Mouse (Mus musculus) CD4-positive, CD25-positive, alpha-beta regulatory T cell, adult 2 months (primary cell): ENCODE results near the gene Apoa5.

Experiments
- DNase-seq: peaks from one replicate; pipeline ENCODE4 v3.0.0-alpha.2; 2012; ENCODE audit warnings: low read depth, low spot score

Apoa5 gene

DNA sequence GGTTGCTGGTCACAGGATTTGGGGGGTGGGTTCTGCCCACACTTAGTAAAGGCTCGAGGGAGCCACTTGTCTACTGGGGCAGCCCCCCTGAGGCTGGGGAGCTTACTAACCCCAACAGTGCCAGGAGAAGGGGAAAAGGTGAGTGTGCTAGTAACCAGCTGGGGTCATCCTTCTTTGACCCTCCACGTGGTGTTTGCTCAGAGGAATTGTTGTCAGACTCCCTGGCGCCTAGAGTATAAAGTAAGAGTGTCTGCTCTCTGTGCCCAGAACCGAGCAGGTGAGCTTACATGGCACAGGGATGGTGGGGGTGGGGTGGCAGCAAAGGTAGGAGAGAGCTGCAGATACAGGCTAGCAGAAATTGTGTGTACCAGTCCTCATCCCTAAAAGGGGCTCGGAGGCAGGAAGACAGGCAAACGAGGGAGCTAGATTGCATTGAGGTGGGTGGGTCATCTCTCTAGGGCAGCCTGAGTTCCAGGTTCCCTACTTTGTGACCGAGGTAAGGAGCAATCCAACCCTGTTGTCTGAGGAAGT is at the start of gene Apoa5:
Gene Apoa5 (plus strand): TSS at position 291 of the 531 bp plus-strand sequence.
- DNase-seq, result no peak

DNA sequence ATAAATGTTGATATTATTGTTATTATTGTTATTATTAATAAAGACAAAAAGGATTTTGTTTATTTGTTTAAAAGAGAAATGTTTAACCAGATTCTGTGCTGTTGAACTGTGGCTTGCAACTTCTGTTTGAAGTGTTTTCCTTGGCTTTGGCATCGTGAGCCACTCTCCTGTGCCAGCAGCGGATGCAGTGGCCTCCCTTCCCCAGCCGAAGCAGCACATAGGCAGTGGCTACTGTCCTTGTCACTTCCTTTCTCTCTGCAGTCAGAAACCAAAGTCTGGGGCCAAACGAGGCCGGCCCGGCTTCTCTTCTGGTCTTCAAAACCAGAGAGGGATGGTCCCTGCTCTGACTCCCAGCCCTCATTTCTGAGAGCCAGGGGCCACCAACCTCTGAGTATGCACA is 45.3 kb upstream of the Apoa5 start:
- DNase-seq, result no peak

DNA sequence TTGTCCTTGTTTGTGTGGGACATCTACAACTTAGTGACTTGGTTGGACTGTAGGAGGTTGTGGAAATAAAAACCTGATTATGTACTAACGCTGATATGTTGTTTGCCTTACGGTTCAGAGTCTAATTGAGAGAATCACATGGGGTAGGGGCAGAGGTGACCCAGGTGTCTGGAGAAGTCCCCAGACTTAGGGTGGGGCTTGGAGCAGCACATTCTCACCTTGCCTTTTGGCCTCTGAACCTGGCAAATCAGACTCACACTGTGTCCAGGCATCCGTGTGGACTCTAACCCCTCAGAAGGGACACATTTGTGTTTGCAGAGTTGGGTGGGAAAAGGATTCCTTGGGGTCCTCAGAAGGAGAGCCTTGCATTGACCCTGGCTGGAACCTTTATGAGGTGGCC is 44.3 kb upstream of the Apoa5 start:
- DNase-seq, result no peak

DNA sequence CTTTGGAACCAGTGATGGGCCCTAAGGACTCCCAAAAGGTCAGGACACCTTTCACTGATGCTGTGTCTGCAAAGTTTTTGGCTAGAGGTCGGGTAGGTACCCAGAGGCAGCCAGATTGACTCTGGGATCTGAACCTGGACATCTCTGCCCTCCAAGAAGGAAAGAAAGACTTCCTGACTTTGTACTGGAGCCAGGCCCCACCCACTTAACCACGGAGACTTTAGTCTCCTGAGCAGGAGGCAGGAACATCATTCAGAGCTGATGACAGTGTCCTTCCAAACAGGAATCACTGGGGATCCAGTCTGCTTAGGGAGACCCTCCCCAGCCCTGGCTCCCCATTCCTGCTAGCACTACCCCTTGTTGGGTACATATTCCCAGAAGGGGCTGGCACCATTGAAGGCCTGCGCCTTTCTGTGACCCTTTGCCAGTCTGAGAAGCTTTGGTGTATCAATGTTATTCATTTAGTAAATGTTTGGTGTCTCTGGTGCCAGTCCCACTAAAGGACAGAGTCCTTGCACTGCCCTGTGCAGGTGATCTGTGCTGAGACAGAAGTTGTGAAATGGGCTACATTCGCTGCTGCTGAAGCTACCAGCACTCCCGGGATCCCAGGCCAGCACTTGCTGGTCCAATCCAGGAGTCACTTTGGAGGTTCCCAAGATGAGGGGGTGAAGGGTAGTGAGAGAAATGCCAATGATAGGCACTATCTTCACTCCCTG is 43.3 kb upstream of the Apoa5 start:
- DNase-seq, result no peak

DNA sequence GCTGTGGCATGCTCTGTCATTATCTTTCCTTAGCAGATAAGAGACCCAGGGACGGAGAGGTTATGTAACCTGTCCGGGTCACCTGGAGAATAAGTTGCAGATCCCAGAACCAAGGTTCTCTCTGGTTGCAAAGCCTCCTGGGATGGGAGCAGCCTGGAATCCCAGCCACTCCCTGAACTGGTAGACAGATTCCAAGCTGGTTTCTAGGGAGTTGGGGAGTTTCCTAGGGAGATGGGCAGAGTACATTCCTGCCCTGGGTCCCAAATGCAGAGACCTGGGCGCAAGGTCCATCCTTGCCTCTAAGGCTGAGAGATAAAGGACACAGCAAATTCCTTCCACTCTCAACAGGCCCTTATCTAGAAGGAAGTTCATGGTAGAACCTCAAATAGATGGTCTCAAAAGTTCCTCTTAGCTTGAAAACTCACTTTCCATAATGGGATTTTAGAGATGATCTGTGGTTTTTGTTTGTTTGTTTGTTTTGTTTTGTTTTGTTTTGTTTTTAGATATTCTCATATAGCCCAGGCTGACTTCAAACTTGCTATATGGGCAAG is 41.3 kb upstream of the Apoa5 start:
- no peak for DNase-seq

DNA sequence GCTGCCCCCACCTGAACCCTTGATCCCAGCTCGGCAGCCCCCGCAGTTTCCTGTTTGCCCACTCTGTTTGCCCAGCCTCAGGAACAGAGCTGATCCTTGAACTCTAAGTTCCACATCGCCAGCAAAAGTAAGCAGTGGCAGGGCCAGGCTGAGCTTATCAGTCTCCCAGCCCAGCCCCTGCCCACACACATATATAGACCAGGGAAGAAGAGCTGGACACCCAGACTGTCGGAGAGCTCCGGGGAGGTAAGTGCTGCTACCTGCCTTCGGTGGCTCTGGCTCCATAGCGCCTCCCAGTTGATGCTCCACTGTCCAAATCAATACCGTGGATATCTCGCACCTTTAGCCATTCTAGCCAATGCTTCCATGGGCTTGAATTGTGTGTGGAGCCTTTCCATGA is 39.9 kb upstream of the Apoa5 start, which contains the start of gene Apoa1:
Gene Apoa1 (plus strand): TSS at position 90 of the 400 bp plus-strand sequence.
- DNase-seq, result no peak

DNA sequence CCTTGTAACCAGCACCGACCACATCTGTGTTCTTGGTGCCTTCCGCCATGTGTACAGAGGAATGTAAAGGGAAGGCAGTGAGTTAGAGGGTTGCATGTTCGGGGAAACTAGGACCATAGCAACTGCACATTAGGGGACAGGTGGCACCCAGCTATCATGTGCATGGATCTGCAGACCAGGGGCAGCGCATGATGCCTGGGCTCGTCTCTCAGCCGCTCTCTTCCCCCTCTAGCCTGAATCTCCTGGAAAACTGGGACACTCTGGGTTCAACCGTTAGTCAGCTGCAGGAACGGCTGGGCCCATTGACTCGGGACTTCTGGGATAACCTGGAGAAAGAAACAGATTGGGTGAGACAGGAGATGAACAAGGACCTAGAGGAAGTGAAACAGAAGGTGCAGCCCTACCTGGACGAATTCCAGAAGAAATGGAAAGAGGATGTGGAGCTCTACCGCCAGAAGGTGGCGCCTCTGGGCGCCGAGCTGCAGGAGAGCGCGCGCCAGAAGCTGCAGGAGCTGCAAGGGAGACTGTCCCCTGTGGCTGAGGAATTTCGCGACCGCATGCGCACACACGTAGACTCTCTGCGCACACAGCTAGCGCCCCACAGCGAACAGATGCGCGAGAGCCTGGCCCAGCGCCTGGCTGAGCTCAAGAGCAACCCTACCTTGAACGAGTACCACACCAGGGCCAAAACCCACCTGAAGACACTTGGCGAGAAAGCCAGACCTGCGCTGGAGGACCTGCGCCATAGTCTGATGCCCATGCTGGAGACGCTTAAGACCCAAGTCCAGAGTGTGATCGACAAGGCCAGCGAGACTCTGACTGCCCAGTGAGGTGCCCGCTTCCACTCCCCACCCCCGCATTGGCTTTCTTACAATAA is 38.6 kb upstream of the Apoa5 start:
- DNase-seq, result peak; percentile 68

DNA sequence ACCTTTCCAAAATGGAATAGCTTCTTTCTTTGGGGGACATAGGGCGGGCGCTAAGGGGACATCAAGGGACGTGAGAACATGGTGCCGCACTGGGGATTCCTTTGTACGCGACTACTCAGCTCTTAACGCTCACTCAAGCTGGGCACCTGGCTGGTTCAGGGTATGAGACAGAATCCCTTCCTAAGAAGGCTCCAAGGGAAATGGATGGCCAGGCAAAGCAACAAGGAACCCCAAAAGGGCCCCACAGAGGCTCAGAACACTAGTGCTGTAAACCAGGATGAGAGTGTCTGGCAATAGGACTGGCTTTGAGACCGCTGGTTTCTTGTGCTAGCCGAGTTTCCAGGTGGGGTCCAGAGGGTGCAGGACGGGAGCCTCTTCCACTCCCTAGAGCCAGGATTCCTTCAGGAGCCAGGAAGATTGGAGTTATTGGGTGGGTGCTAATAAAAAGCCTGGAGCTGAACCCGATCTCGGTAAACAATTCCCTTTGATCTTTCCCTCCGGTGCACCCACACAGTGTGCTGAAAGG is 37.9 kb upstream of the Apoa5 start:
- DNase-seq, result no peak

DNA sequence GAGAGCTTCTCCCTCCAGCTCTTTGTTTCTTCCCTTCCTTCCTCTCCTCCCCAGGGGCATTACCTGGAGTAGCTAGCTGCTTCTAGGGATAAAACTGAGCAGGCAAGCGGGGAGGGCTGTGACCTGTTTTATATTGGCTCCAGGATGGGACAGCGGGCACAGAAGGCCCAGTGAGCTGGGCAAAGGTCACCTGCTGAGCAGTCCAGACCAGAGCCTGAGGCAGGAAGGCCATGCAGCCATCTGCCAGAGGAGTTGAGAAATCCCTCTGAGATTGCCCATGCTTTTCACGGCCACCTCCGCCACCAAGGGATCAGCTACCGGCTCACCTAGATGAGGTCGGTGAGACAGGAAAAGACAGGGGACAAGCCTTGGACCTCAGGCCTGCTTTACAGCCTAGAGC is 33.2 kb upstream of the Apoa5 start:
- no peak for DNase-seq

DNA sequence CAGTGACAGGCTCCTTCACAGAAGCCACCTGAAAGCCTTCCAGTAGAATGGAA is 33.0 kb upstream of the Apoa5 start, which contains the start of gene Apoc3:
Gene Apoc3 (minus strand): TSS at position 41 of the 53 bp plus-strand sequence.
- no peak for DNase-seq

DNA sequence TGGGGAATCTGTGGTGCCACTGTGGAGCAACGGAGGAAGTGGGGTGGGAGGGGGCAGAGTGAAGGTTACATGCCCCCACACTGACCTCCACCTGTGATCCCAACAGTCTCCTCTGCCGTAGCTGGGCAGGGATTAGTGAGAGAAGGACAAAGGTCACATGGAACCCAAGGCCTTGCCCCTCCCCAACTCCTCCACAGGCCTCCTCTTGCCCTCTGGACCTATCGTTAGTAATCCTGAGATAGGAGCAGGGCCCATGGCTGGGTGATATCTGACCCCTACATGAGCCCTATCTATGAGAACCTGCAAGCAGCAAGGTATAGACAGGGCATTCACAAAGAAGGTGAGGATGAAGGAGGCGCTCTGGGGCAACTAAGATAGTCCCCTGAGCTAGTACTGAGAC is 32.8 kb upstream of the Apoa5 start:
- DNase-seq, result no peak

DNA sequence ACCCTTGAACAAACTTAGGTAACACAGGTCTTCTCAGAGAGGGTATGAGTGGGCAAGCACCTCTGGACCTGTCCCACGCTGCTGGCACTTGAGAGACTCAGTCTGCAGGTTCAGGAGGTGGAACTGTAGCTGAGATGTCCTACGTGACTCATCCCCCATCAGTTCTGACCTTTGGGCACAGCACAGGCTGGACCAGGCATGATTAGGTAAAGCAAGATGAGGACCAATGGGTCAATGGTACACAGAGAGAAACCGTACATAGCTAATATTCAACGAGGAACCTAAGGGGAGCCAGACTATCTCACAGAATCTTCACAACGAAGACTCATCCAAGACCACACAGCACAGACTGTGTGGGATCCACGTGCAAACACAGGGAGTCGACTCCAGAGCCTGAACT is 29.6 kb upstream of the Apoa5 start:
- DNase-seq, result no peak

DNA sequence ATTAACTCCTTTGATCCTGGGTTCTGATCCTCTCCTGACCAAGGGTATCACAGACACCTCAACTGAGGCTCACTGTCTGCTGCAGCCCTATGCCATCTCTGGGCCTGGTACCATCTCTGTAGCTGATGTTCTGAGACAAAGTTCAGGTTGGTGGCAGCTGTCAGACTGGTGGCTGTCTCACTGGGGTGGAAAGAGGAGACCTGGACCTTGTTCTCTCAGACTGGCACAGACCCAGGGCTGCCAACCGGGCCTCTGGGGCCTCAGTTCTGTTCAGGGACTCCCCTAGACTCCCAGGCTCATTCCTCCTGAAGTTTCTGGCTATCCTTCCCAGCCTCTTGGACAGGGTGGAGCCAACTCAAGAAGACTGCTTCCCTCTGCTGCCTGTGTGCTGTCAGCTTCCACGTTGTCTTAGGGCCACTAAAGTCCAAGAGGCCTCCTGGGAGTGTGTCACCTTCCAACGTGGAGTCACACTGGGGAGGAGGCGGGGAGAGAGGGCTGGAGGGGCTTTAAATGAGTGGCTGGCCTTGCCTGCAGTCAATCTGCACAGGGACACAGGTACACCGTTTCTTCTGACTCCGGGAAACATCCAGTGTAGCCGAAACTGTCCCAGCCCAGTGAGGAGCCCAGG is 27.8 kb upstream of the Apoa5 start, which contains the start of gene Apoa4:
Gene Apoa4 (plus strand): TSS at position 171 of the 628 bp plus-strand sequence.
- no peak for DNase-seq

DNA sequence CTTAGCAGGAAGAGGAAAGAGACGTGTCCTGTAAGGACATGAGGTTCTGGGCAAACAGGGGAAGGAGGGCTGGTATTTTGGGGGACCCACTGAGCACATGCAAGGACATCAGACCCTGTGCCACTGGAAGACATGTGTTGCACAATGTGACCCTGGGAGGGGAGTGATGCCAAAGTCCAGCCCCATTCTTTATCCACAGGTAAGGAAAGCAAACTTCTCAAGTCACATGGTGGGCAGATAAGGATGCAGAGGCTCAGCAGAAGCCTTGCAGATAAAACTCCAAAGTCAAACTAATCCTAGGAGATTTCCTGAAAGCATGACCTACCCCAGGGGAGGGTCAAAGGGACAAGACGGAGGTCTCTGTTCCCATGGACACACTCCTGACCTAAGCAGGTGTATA is 26.6 kb upstream of the Apoa5 start:
- DNase-seq, result no peak

DNA sequence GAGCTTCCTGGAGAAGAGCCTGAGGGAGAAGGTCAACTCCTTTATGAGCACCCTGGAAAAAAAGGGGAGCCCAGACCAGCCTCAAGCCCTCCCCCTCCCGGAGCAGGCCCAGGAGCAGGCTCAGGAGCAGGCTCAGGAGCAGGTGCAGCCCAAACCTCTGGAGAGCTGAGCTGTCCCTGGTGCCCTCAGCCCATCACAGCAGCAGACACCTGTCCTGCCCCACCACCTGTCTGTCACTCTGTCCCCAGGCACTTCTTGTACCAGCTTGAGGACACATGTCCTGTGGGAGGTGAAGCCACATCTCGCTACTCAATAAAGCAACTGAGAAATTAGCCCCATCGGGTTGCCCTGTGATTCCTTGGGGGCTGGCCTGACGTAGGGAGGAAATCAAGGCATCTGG is 25.3 kb upstream of the Apoa5 start:
- DNase-seq, result no peak

DNA sequence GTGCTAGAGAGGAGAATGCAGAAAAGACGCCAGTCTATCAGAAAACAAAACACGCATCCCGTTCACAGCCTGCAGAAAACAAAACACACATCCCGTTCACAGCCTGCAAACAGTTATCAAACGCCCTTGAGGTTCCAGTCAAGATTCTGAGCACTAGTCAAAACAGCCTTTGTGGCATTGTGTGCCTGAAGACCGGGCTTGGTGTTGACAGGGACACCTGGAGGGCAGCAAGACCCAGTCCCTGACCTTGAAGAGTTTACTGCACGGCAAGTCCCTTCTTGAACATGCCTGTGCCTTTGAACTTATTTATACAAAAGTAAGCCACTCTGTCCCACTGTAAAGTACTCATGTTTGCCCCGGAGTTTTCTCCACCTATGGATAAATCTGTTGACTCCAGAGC is 24.8 kb upstream of the Apoa5 start:
- no peak for DNase-seq

DNA sequence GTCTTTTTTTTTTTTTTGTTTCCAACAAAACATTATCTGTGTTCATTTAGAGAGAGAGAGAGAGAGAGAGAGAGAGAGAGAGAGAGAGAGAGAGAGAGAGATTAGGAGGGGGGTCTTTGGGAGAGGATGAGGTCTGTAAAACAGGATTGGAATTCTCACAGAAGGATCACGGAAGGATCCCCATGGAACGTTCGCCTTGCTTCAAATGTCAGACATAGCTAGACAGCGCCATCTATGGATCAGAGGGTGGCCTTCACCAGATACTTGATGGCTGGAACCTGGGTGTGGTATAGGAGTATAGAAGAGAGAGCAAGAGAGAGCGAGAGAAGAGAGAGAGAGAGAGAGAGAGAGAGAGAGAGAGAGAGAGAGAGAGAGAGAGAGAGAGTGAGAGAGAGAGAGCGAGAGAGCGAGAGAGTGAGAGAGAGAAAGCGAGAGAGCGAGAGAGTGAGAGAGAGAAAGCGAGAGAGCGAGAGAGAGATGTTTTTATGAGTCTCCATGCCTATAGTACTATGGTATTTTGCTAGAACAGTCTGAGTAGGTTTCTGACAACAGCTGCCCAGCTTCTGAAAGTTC is 21.6 kb upstream of the Apoa5 start:
- peak; percentile 79 for DNase-seq

DNA sequence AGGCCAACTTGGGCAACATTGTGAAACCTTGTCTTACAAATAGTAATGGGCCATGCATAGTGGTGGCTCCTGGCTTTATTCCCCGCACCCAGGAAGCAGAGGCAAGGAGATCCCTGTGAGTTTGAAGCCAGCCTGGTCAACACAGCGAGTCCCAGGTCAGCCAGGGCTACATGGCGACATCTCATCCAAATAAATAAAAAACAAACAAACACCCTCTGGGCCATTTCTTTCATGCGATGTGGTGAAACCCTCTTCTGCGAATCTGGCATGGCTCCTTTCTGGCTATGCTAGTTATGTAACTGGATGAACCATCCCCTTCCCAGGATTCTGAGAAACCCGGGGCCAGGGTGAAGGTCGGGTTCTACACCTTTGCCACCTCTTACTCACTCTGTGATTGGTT is 12.3 kb upstream of the Apoa5 start:
- no peak for DNase-seq

DNA sequence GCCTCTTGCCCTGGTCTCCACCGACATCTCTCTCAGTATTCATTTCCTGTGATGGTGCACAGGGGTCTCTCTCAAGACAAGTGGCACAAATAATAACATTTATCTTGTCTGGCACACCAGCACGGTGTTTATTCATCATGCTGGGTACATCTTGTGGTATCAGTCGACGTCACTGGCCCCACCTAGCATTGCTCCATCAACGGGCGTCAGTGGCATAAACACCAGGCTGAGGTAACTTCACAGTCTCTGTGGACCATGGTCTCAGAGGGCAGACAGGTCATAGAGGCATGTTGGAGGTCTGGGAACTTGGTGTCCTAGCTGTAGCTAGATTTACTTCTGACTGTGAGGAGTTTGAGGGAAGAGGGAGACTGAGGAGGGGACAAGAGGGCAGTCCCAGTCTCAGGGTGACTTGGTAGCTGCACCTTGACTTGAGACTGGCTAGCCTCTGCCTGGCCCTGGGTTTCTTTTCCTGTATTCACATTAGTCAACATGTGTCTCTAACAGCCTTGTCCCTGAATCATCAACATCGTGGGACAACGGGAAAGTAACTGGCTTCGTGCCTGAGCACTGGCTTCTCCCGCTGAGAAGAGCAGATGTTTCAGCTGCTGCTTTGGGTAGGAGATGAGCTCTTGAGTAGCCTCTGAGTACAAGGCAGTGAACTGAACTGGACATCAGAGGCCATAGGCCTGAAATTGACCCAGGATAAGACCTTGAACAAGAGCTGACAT is 11.6 kb upstream of the Apoa5 start:
- no peak for DNase-seq

DNA sequence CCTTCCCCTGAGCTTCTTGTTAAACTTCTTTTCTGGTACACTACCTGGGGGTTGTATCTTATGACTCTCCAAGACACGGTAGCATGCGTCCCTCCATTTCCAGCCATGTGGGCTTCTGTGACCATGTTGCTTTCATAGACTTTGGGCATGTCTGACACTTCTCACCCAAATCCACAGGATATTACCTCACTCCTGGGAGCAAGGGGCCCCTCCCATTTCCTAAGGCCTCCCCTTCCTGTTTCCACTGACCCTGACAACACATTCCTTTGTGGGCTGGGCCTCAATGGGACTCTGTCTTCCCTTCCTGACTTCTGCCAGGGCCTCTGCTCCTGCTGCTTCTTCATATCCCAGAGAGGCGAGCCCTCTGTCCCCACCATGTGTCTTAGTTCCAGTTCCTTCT is 10.9 kb upstream of the Apoa5 start:
- no peak for DNase-seq

DNA sequence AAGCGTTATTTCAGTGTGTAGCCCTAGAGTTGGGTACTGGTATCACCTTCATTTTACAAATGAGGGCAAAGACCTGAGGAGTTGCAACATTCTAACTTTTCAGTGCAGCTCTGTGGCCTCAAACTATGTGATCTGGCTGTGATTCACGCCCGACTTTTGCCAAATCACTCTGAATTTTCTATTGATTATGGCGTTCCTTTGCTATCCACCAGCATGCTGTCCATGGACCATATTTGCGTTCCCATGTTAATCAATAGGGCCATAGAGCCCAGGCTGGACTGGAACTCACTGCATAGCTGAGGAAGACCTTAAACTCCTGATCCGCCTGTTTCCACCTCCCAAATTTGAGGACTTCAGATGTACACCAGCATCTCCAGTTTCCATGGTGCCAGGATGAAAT is 9.3 kb upstream of the Apoa5 start:
- DNase-seq, result no peak
